Mouse (Mus musculus): Measurements from ENCODE around the gene Ppm1g.
A peak's percentile ranks its signal among the peaks of the same experiment; 100 is the strongest.

Gene Ppm1g

DNA sequence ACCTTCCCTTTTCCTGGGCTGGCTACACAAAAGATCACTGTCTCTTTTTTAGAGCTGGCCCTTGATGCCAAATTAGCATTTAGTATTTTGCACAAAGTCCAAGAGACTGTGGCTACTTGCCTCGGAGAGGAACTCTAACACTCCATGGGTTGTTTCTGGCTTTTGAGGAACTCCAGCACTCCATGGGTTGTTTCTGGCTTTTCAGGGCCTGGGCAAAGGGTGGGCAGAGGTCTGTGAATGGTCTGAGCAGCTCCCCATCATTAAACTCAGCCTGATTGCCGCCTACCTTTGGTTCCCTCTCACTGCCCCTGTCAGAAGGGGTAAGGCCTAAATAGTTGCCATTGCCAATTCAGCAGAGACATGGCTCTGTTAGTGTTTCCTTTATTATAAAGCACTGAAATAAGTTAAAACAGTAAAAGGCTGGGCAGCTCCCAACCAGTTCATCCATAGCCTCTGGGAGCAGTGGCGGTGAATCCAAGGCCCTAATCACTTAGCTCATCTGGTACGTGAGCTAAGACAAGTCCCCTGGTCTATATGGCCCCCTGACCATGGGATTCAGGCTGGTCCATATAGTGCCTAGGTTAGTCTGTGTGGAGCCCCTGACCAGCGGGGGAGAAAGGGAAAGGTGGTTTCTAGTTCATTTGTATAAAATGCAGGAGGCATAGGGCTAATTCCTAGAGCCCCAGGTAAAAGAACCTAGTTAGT, 21.7 kb downstream of the Ppm1g start:
- no peak for TF ChIP-seq CTCF (conservative IDR thresholded peaks at IDR 0.05; ENCODE audit: low read length)
- TF ChIP-seq NANOG (IDR thresholded peaks at IDR 0.05; ENCODE audit: borderline replicate concordance, low read length), result no peak
- TF ChIP-seq POU5F1 (IDR thresholded peaks at IDR 0.05; ENCODE audit: borderline replicate concordance, low read length), result no peak
- Histone ChIP-seq H3K27me3 (ENCODE audit: insufficient read depth, low read length) (no peaks in the 10 kb centered on the region), H3K4me1 (replicated peaks; ENCODE audit: low read depth, low read length) (peaks cover 89% of the 10 kb centered on the region), H3K9me3 (ENCODE audit: low read length) (no peaks in the 10 kb centered on the region), H3K4me3 (replicated peaks; ENCODE audit: low read length) (0 out of 2 replicates have a peak overlapping the region, but pooled peaks have one; percentile 90), H3K36me3 (ENCODE audit: insufficient read depth, low read length) (peaks cover 82% of the 10 kb centered on the region)

DNA sequence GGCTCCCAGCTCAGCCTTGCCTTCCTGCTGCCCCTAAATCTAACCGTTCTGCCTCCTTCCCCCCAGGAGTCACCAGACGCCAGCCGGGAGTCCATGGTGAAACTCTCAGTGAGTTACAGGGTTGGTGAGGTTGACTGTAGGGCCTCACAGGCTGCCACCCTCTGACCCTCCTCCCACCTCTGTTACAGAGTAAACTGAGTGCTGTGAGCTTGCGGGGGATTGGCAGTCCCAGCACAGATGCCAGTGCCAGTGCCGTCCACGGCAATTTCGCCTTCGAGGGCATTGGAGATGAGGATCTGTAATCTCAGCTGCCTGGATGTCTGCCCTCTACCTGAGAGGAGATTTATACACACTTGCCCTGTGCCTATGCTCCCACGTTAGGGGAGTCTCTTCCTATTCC, 22.3 kb downstream of the Ppm1g start:
- Histone ChIP-seq H3K4me3 (replicated peaks; ENCODE audit: low read length) (no peak overlapping the region), H3K36me3 (ENCODE audit: insufficient read depth, low read length) (peaks cover 76% of the 10 kb centered on the region), H3K27me3 (ENCODE audit: insufficient read depth, low read length) (no peaks in the 10 kb centered on the region), H3K9me3 (ENCODE audit: low read length) (no peaks in the 10 kb centered on the region), H3K4me1 (replicated peaks; ENCODE audit: low read depth, low read length) (peaks cover 86% of the 10 kb centered on the region)
- TF ChIP-seq POU5F1 (IDR thresholded peaks at IDR 0.05; ENCODE audit: borderline replicate concordance, low read length) (no peak), NANOG (IDR thresholded peaks at IDR 0.05; ENCODE audit: borderline replicate concordance, low read length) (no peak), CTCF (conservative IDR thresholded peaks at IDR 0.05; ENCODE audit: low read length) (no peak)

DNA sequence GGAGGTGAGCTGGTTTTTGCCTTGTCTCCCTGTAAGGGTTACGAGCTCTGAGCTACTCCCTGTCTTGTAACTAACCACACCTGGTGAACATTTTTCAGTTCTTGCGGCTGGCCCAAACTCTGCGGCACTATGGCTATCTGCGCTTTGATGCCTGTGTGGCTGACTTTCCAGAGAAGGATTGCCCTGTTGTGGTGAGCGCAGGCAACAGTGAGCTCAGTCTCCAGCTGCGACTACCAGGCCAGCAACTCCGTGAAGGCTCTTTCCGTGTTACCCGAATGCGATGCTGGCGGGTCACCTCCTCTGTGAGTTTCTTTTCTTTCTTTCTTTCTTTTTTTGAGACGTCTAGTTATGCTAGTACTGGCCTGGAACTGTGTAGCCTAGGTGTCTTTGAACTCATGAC, 23.4 kb downstream of the Ppm1g start:
- Histone ChIP-seq H3K9me3 (ENCODE audit: low read length) (no peaks in the 10 kb centered on the region), H3K27me3 (ENCODE audit: insufficient read depth, low read length) (no peaks in the 10 kb centered on the region), H3K36me3 (ENCODE audit: insufficient read depth, low read length) (peaks cover 68% of the 10 kb centered on the region), H3K4me3 (replicated peaks; ENCODE audit: low read length) (peak overlapping the region; percentile 13; the same call in 1 of the 2 replicates), H3K4me1 (replicated peaks; ENCODE audit: low read depth, low read length) (peaks cover 82% of the 10 kb centered on the region)
- TF ChIP-seq POU5F1 (IDR thresholded peaks at IDR 0.05; ENCODE audit: borderline replicate concordance, low read length) (no peak), CTCF (conservative IDR thresholded peaks at IDR 0.05; ENCODE audit: low read length) (no peak), NANOG (IDR thresholded peaks at IDR 0.05; ENCODE audit: borderline replicate concordance, low read length) (no peak)

DNA sequence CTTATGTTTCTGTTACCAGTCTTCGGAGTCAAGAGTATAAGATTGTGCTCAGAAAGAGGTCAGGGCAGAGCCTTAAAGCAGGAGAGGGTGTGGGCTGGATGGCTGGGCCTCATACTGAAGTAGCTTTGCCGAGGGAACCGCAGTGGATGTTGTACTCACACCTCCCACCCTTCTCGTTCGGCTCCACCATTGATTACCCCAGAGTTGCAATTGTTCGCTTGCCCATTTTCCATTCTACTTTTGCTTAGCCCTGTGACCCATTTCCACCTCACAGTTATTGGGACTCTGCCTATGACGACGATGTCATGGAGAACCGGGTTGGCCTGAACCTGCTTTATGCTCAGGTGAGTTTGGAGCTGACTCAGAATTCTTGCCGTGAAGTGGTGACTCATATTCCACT, 24.3 kb downstream of the Ppm1g start:
- TF ChIP-seq CTCF (conservative IDR thresholded peaks at IDR 0.05; ENCODE audit: low read length) (no peak), POU5F1 (IDR thresholded peaks at IDR 0.05; ENCODE audit: borderline replicate concordance, low read length) (no peak), NANOG (IDR thresholded peaks at IDR 0.05; ENCODE audit: borderline replicate concordance, low read length) (no peak)
- Histone ChIP-seq H3K9me3 (ENCODE audit: low read length) (no peaks in the 10 kb centered on the region), H3K36me3 (ENCODE audit: insufficient read depth, low read length) (peaks cover 72% of the 10 kb centered on the region), H3K4me3 (replicated peaks; ENCODE audit: low read length) (no peak overlapping the region), H3K4me1 (replicated peaks; ENCODE audit: low read depth, low read length) (peaks cover 88% of the 10 kb centered on the region), H3K27me3 (ENCODE audit: insufficient read depth, low read length) (no peaks in the 10 kb centered on the region)

DNA sequence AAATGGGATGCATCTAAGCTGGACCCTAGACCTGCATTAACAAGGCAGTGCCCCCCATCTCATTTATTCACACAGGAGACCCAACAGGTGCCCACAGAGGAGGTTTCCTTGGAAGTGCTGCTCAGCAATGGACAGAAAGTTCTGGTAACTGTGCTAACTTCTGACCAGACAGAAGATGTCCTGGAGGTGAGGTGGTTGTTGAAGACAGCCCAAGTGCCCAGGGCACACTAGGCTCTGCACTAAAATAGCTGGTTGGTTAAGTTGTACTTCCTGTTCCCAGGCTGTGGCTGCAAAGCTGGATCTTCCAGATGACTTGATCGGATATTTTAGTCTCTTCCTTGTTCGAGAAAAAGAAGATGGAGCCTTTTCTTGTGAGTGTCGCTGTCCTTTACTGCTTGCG, 24.8 kb downstream of the Ppm1g start:
- TF ChIP-seq CTCF (conservative IDR thresholded peaks at IDR 0.05; ENCODE audit: low read length) (no peak), POU5F1 (IDR thresholded peaks at IDR 0.05; ENCODE audit: borderline replicate concordance, low read length) (no peak), NANOG (IDR thresholded peaks at IDR 0.05; ENCODE audit: borderline replicate concordance, low read length) (no peak)
- Histone ChIP-seq H3K36me3 (ENCODE audit: insufficient read depth, low read length) (peaks cover 74% of the 10 kb centered on the region), H3K27me3 (ENCODE audit: insufficient read depth, low read length) (no peaks in the 10 kb centered on the region), H3K4me1 (replicated peaks; ENCODE audit: low read depth, low read length) (peaks cover 88% of the 10 kb centered on the region), H3K9me3 (ENCODE audit: low read length) (no peaks in the 10 kb centered on the region), H3K4me3 (replicated peaks; ENCODE audit: low read length) (peak overlapping the region; percentile 99; the same call in 1 of the 2 replicates)

DNA sequence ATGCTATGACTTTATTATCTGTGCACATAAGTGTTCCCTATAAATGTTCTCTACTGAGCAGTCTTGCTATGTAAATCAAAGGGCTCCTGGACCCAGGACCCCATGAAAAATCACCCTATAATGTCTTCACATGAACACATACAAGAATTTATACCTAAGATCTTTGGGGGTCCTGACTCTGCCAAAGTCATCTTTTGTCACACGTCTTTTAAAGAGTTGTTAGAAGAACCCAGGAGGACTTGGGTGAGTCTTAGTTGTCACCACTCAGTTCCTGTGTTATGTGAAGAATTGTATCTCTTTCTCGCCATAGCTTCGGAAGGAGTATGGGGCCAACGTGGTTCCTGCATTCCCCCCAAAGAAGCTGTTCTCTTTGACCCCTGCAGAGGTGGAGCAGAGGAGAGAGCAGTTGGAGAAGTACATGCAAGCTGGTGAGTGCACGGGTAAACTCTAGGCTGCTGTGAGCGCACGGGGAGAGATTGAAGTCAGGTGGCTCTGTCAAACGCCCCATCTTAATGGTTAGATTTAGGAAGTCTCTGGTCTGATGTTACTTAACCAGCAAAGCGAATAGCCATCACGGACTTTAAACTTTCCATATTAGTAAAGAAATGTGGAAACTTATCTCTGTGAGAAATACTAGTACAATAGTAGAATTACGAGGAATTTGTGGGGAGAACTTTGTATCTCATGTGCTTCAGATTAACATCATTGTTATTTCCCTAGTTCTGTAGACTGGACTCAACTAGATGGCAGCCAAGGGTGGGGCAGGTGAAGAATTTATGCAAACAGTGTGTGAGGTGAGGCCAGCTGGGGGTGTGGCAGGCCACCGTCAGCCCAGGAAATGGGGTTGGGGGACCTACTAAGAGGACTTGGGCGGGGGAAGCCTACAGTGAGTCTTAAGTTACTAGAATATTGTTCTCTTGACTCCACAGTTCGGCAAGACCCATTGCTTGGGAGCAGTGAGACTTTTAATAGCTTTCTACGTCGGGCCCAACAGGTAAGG, 25.7 kb downstream of the Ppm1g start:
- H3K36me3 ChIP-seq (ENCODE audit: insufficient read depth, low read length), result peaks cover 74% of the 10 kb centered on the region
- peaks cover 88% of the 10 kb centered on the region for H3K4me1 ChIP-seq (replicated peaks; ENCODE audit: low read depth, low read length)
- no peak for TF ChIP-seq CTCF (conservative IDR thresholded peaks at IDR 0.05; ENCODE audit: low read length)
- TF ChIP-seq POU5F1 (IDR thresholded peaks at IDR 0.05; ENCODE audit: borderline replicate concordance, low read length), result no peak
- TF ChIP-seq NANOG (IDR thresholded peaks at IDR 0.05; ENCODE audit: borderline replicate concordance, low read length), result no peak
- H3K4me3 ChIP-seq (replicated peaks; ENCODE audit: low read length), result peak overlapping the region; percentile 99
- H3K9me3 ChIP-seq (ENCODE audit: low read length), result no peaks in the 10 kb centered on the region
- no peaks in the 10 kb centered on the region for H3K27me3 ChIP-seq (ENCODE audit: insufficient read depth, low read length)

DNA sequence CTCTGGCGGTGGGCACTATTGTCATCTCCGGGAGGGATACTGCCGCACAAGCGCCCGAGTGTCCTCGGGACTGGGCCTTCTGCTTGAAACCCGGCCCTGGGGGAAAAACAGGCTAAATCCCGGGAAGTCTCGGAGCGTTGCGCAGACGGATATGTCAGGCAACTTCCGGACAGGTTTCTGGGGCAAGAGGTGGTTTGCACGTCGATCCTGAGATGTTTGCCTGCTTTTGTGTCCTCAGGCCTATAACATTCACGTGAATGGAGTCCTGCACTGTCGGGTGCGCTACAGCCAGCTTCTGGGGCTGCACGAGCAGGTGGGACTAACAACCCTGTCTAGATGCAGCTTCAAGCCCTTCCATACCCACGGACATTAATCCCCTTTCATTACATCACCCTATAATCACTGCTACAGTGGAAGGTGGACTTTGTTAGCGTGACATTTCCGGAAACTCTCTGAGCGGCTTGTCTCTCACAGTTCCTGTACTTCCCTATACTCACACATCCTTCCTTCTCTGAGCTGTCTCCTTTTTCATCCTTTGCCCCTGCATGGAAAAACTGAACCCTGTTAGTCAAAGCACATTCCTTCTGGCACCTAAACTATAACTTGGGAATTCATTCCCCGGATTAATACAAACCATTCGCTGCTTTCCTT, 26.7 kb downstream of the Ppm1g start:
- H3K9me3 ChIP-seq (ENCODE audit: low read length), result no peaks in the 10 kb centered on the region
- peak overlapping the region; percentile 99 for H3K4me3 ChIP-seq (replicated peaks; ENCODE audit: low read length)
- H3K4me1 ChIP-seq (replicated peaks; ENCODE audit: low read depth, low read length), result peaks cover 79% of the 10 kb centered on the region
- H3K36me3 ChIP-seq (ENCODE audit: insufficient read depth, low read length), result peaks cover 73% of the 10 kb centered on the region
- H3K27me3 ChIP-seq (ENCODE audit: insufficient read depth, low read length), result no peaks in the 10 kb centered on the region
- TF ChIP-seq CTCF (conservative IDR thresholded peaks at IDR 0.05; ENCODE audit: low read length) (no peak), NANOG (IDR thresholded peaks at IDR 0.05; ENCODE audit: borderline replicate concordance, low read length) (no peak), POU5F1 (IDR thresholded peaks at IDR 0.05; ENCODE audit: borderline replicate concordance, low read length) (no peak)
